In genomic region chr11:43776324-43776694, GRCm38 (mm10) we compare ENCODE assay signal across 8 mouse cellular contexts. TPM values are rescaled to one million over a fixed set of nuclear protein-coding genes. Genes with fewer than 3 reads are reported as not detected.
DNase-seq lines count a peak whose midpoint lies in the region; ATAC-seq and TF ChIP-seq lines count a peak whose summit lies in the region.

No protein-coding gene starts in this region.

- peak; percentile 61 for ATAC-seq in hindbrain, embryonic 11.5 days (ENCODE audit: low FRiP score)
- no peak for ATAC-seq in liver, postnatal 0 days

- TF ChIP-seq EP300 in heart, adult 2 months (IDR thresholded peaks at IDR 0.05; ENCODE audit: insufficient read depth, low read depth, low read length) = no peak
- TF ChIP-seq EP300 in ES-Bruce4 (IDR thresholded peaks at IDR 0.05; ENCODE audit: insufficient read depth, low read depth, low read length) = no peak
- no peak for TF ChIP-seq EP300 in liver, postnatal 0 days (IDR thresholded peaks at IDR 0.05; ENCODE audit: low read depth)

- no peaks in the 10 kb centered on the region for H3K27me3 ChIP-seq in heart, adult 2 months (ENCODE audit: control insufficient read depth, insufficient read depth, low read length)
- H3K27me3 ChIP-seq in ES-Bruce4 (ENCODE audit: control insufficient read depth, insufficient read depth, low read length, poor library complexity, severe bottlenecking) = peaks cover 2% of the 10 kb centered on the region
- H3K27me3 ChIP-seq in hindbrain, embryonic 11.5 days (ENCODE audit: control insufficient read depth, insufficient read depth, low read length) = peaks cover 8% of the 10 kb centered on the region
- peaks cover 10% of the 10 kb centered on the region for H3K27me3 ChIP-seq in liver, postnatal 0 days (ENCODE audit: insufficient read depth, low read length)

- no peaks in the 10 kb centered on the region for H3K9me3 ChIP-seq in ES-Bruce4 (replicated peaks; ENCODE audit: control insufficient read depth, insufficient read depth, low read length, poor library complexity, severe bottlenecking)
- no peaks in the 10 kb centered on the region for H3K9me3 ChIP-seq in hindbrain, embryonic 11.5 days (ENCODE audit: control insufficient read depth, low read length)
- no peaks in the 10 kb centered on the region for H3K9me3 ChIP-seq in liver, postnatal 0 days (ENCODE audit: low read length)

- no peak for TF ChIP-seq POLR2A in heart, adult 2 months (IDR thresholded peaks at IDR 0.05; ENCODE audit: insufficient read depth, low read depth, low read length)
- no peak for TF ChIP-seq POLR2A in ES-Bruce4 (IDR thresholded peaks at IDR 0.05; ENCODE audit: insufficient read depth, low read length)

- TF ChIP-seq CTCF in heart, adult 2 months (IDR thresholded peaks at IDR 0.05) = no peak
- TF ChIP-seq CTCF in ES-Bruce4 (IDR thresholded peaks at IDR 0.05; ENCODE audit: low read depth, low read length) = no peak
- TF ChIP-seq CTCF in liver, postnatal 0 days (IDR thresholded peaks at IDR 0.05; ENCODE audit: low read depth) = no peak

- H3K79me2 ChIP-seq in heart, adult 2 months (replicated peaks; ENCODE audit: control insufficient read depth, insufficient read depth, low read length) = no peaks in the 10 kb centered on the region

- H3K9ac ChIP-seq in heart, adult 2 months (ENCODE audit: low read depth, low read length) = peak overlapping the region; percentile 29; the same call in 1 of the 2 replicates
- H3K9ac ChIP-seq in ES-Bruce4 (ENCODE audit: low read depth, poor library complexity, severe bottlenecking) = peak overlapping the region; percentile 37
- peak overlapping the region; percentile 45 for H3K9ac ChIP-seq in hindbrain, embryonic 11.5 days (ENCODE audit: low read depth, low read length)
- no peak overlapping the region for H3K9ac ChIP-seq in liver, postnatal 0 days (replicated peaks)

- no peaks in the 10 kb centered on the region for H3K4me1 ChIP-seq in heart, adult 2 months (ENCODE audit: control insufficient read depth, insufficient read depth, low read length)
- no peaks in the 10 kb centered on the region for H3K4me1 ChIP-seq in ES-Bruce4 (ENCODE audit: control insufficient read depth, insufficient read depth, low read length)
- 0 out of 2 replicates have a peak, but pooled peaks cover 4% of the 10 kb centered on the region for H3K4me1 ChIP-seq in hindbrain, embryonic 11.5 days (replicated peaks; ENCODE audit: control insufficient read depth, insufficient read depth, low read length)
- no peaks in the 10 kb centered on the region for H3K4me1 ChIP-seq in liver, postnatal 0 days (ENCODE audit: insufficient read depth)

- no peaks in the 10 kb centered on the region for H3K36me3 ChIP-seq in heart, adult 2 months (ENCODE audit: control insufficient read depth, insufficient read depth, low read length)
- H3K36me3 ChIP-seq in ES-Bruce4 (ENCODE audit: control insufficient read depth, insufficient read depth, low read length, poor library complexity, severe bottlenecking) = no peaks in the 10 kb centered on the region
- H3K36me3 ChIP-seq in hindbrain, embryonic 11.5 days (ENCODE audit: control insufficient read depth, insufficient read depth, low read length) = no peaks in the 10 kb centered on the region
- no peaks in the 10 kb centered on the region for H3K36me3 ChIP-seq in liver, postnatal 0 days (replicated peaks; ENCODE audit: insufficient read depth, low read length)

- H3K4me2 ChIP-seq in hindbrain, embryonic 11.5 days (replicated peaks; ENCODE audit: low read depth, low read length) = peak overlapping the region; percentile 77
- peak overlapping the region; percentile 27; the same call in 1 of the 2 replicates for H3K4me2 ChIP-seq in liver, postnatal 0 days (ENCODE audit: low read depth, low read length)

- intact Hi-C loops in heart, adult 2 months (cut with DNase I) = no loop called here

- no peak for DNase-seq in heart, adult 2 months
- no peak for DNase-seq in heart, adult 8-10 months (ENCODE audit: low spot score)
- no peak for DNase-seq in hindbrain, embryonic 11.5 days (ENCODE audit: low spot score)
- no peak for DNase-seq in liver, postnatal 0 days
- no peak for DNase-seq in T-cell, adult 2 months (ENCODE audit: low spot score)
- no peak for DNase-seq in urinary bladder, postnatal 14 days (ENCODE audit: low spot score)
- no peak for DNase-seq in spleen, postnatal 10 days (ENCODE audit: low spot score in 2 of 2)

- H3K4me3 ChIP-seq in heart, adult 2 months = no peak overlapping the region
- H3K4me3 ChIP-seq in ES-Bruce4 (ENCODE audit: low read depth, low read length) = peak overlapping the region; percentile 71
- H3K4me3 ChIP-seq in hindbrain, embryonic 11.5 days (ENCODE audit: low read depth, low read length) = peak overlapping the region; percentile 34
- no peak overlapping the region for H3K4me3 ChIP-seq in liver, postnatal 0 days (ENCODE audit: low read depth, low read length)

- 24% methylated on average over 8 of the region's 8 CpGs for WGBS in heart, adult 2 months
- 15% methylated on average over 8 of the region's 8 CpGs for WGBS in hindbrain, embryonic 11.5 days
- 28% methylated on average over 8 of the region's 8 CpGs for WGBS in liver, postnatal 0 days (ENCODE audit: insufficient replicate concordance)

- no peak overlapping the region for H3K27ac ChIP-seq in heart, adult 2 months
- H3K27ac ChIP-seq in ES-Bruce4 (ENCODE audit: insufficient read depth, low read length) = no peak overlapping the region
- no peak overlapping the region for H3K27ac ChIP-seq in hindbrain, embryonic 11.5 days (ENCODE audit: low read depth, low read length)
- H3K27ac ChIP-seq in liver, postnatal 0 days (ENCODE audit: low read depth) = no peak overlapping the region

RNA-seq across cellular contexts. Expression of gene Ttc1, which starts 28.5 kb away (rescaled TPM):
- 10 to 100 TPM; 47.5 to 56.3 TPM for total RNA-seq in heart, adult 2 months (2021)
- polyA plus RNA-seq in heart, adult 2 months (2012; rRNA removed) = 15.3 and 21.8 TPM in 2 replicates
- total RNA-seq in heart, adult 8-10 months (2022) = 10 to 100 TPM; 52.3 to 63.5 (median 57.6) TPM
- 48.7 and 50.9 TPM in 2 replicates for polyA plus RNA-seq in ES-Bruce4 (2011; ENCODE audit: insufficient read depth, insufficient read length, low read depth, missing spikeins)
- 86.2 and 89.5 TPM in 2 replicates for polyA plus RNA-seq in hindbrain, embryonic 11.5 days (2014; fragmentation: Nextera tagmentation; extraction: Ambion mirVana)
- polyA plus RNA-seq in liver, postnatal 0 days (2015; fragmentation: Nextera tagmentation; extraction: Ambion mirVana) = 31.8 and 33.4 TPM in 2 replicates

Comparison
In these comparisons a context has a peak if more than half of its experiments do, and no peak if none do; other contexts are left out.
1. H3K4me3 ChIP-seq: peak in ES-Bruce4 (single experiment) and hindbrain, embryonic 11.5 days (single experiment); none in heart, adult 2 months (single experiment) and liver, postnatal 0 days (single experiment).